Mouse (Mus musculus) cerebellum, adult 2 months (tissue): Measurements from ENCODE around the gene C9. TPM values are rescaled to one million over a fixed set of nuclear protein-coding genes. Genes with fewer than 3 reads are reported as not detected.

ENCODE experiments used
- DNase-seq, 2 experiments: peaks; one replicate each; pipeline ENCODE4 v3.0.0; 2021
- H3K27ac ChIP-seq: fragments of 200-500 bp; 2 replicates; pipeline ENCODE4 v1.5.1; 2012; ENCODE audit warnings: low read length, control low read depth, inconsistent platforms; ENCODE audit not compliant: insufficient read depth
- H3K27me3 ChIP-seq: fragments of 200-500 bp; 2 replicates; pipeline ENCODE4 v1.6.1; 2012; ENCODE audit warnings: inconsistent platforms, mild to moderate bottlenecking, low read length, moderate library complexity; ENCODE audit not compliant: control insufficient read depth, insufficient read depth
- H3K4me1 ChIP-seq: fragments of 200-500 bp; 2 replicates; pipeline ENCODE4 v1.6.1; 2011; ENCODE audit warnings: low read length; ENCODE audit not compliant: control insufficient read depth, insufficient read depth
- H3K4me3 ChIP-seq: fragments of 200-500 bp; replicated peaks from 2 replicates; pipeline ENCODE3; 2011; ENCODE audit warnings: mild to moderate bottlenecking, low read depth, low read length, control low read depth; ENCODE audit not compliant: insufficient read depth
- CTCF ChIP-seq: fragments of 200-500 bp; IDR thresholded peaks from 2 replicates; pipeline ENCODE4 v1.5.1; 2011; ENCODE audit warnings: low read depth, mild to moderate bottlenecking, control low read depth, low read length, moderate library complexity, borderline replicate concordance; ENCODE audit not compliant: insufficient read depth
- POLR2A ChIP-seq: fragments of 200-500 bp; IDR thresholded peaks from 2 replicates; pipeline ENCODE4 v1.6.1; 2011; ENCODE audit warnings: low read length, control low read depth, borderline replicate concordance; ENCODE audit not compliant: insufficient read depth
- WGBS: fragments of 180-500 bp; shearing (Covaris S2); methylation state at CpG from one replicate; pipeline ENCODE4 v1.1.7; 2018; 5-methylcytosine and 5-hydroxymethylcytosine counted together
- polyA plus RNA-seq: library from polyadenylated mRNA; depleted of rRNA; stranded (reverse); fragments of >200 nt; gene quantifications from 2 replicates; pipeline ENCODE4 v1.2.3, GENCODE M21; 2012

Gene C9
- polyA plus RNA-seq, 1 experiment, result not detected

GRCm38 (mm10) chr15:6444452-6444851 is 675 bp upstream of the C9 start:
- WGBS, result 93% methylated on average over 2 of the region's 2 CpGs

GRCm38 (mm10) chr15:6446181-6446580 is 1.1 kb downstream of the C9 start:
- Histone ChIP-seq H3K4me3 (no peak overlapping the region), H3K27ac (no peak overlapping the region), H3K4me1 (no peaks in the 10 kb centered on the region), H3K27me3 (no peaks in the 10 kb centered on the region)
- TF ChIP-seq CTCF, result no peak
- no peak for TF ChIP-seq POLR2A
- DNase-seq, result no peak
- 20% methylated on average over 1 of the region's 1 CpGs for WGBS

More at GRCm38 (mm10) chr15:6444452-6444851, 675 bp upstream of the C9 start:
- no peaks in the 10 kb centered on the region for H3K4me1 ChIP-seq
- no peak overlapping the region for H3K4me3 ChIP-seq
- H3K27ac ChIP-seq, result no peak overlapping the region
- no peaks in the 10 kb centered on the region for H3K27me3 ChIP-seq
- no peak for DNase-seq
- no peak for TF ChIP-seq POLR2A

GRCm38 (mm10) chr15:6448892-6449291 is 3.8 kb downstream of the C9 start:
- WGBS, result 27% methylated on average over 9 of the region's 9 CpGs

GRCm38 (mm10) chr15:6454461-6454860 is 9.3 kb downstream of the C9 start:
- DNase-seq, result no peak
- TF ChIP-seq POLR2A, result no peak
- 74% methylated on average over 2 of the region's 2 CpGs for WGBS

More at GRCm38 (mm10) chr15:6448892-6449291, 3.8 kb downstream of the C9 start:
- Histone ChIP-seq H3K4me1 (no peaks in the 10 kb centered on the region), H3K27me3 (no peaks in the 10 kb centered on the region), H3K27ac (no peak overlapping the region), H3K4me3 (no peak overlapping the region)
- no peak for DNase-seq
- TF ChIP-seq CTCF, result no peak
- no peak for TF ChIP-seq POLR2A

GRCm38 (mm10) chr15:6461381-6461780 is 16.3 kb downstream of the C9 start:
- Histone ChIP-seq H3K4me3 (no peak overlapping the region), H3K27me3 (no peaks in the 10 kb centered on the region), H3K4me1 (no peaks in the 10 kb centered on the region), H3K27ac (no peak overlapping the region)
- WGBS, result 61% methylated on average over 8 of the region's 8 CpGs
- no peak for DNase-seq
- TF ChIP-seq POLR2A, result no peak
- TF ChIP-seq CTCF, result no peak

More at GRCm38 (mm10) chr15:6454461-6454860, 9.3 kb downstream of the C9 start:
- Histone ChIP-seq H3K4me3 (no peak overlapping the region), H3K27ac (no peak overlapping the region), H3K27me3 (no peaks in the 10 kb centered on the region), H3K4me1 (no peaks in the 10 kb centered on the region)

GRCm38 (mm10) chr15:6463361-6463923 is 18.3 kb downstream of the C9 start:
- 71% methylated on average over 3 of the region's 3 CpGs for WGBS
- DNase-seq, result no peak
- TF ChIP-seq CTCF, result no peak
- TF ChIP-seq POLR2A, result no peak
- Histone ChIP-seq H3K4me1 (no peaks in the 10 kb centered on the region), H3K4me3 (no peak overlapping the region), H3K27ac (no peak overlapping the region), H3K27me3 (no peaks in the 10 kb centered on the region)

GRCm38 (mm10) chr15:6466995-6467394 is 21.9 kb downstream of the C9 start:
- 52% methylated on average over 10 of the region's 10 CpGs for WGBS
- no peak overlapping the region for H3K27ac ChIP-seq

GRCm38 (mm10) chr15:6468845-6469244 is 23.7 kb downstream of the C9 start:
- TF ChIP-seq POLR2A (no peak), CTCF (no peak)
- no peaks in the 10 kb centered on the region for H3K4me1 ChIP-seq
- H3K4me3 ChIP-seq, result no peak overlapping the region
- WGBS, result 98% methylated on average over 1 of the region's 1 CpGs
- no peak overlapping the region for H3K27ac ChIP-seq
- H3K27me3 ChIP-seq, result no peaks in the 10 kb centered on the region
- no peak for DNase-seq

More at GRCm38 (mm10) chr15:6466995-6467394, 21.9 kb downstream of the C9 start:
- Histone ChIP-seq H3K4me1 (no peaks in the 10 kb centered on the region), H3K27me3 (no peaks in the 10 kb centered on the region), H3K4me3 (no peak overlapping the region)
- no peak for DNase-seq
- no peak for TF ChIP-seq CTCF
- TF ChIP-seq POLR2A, result no peak
